Comparison of ENCODE assay signal across 26 mouse cellular contexts in the genomic region with DNA sequence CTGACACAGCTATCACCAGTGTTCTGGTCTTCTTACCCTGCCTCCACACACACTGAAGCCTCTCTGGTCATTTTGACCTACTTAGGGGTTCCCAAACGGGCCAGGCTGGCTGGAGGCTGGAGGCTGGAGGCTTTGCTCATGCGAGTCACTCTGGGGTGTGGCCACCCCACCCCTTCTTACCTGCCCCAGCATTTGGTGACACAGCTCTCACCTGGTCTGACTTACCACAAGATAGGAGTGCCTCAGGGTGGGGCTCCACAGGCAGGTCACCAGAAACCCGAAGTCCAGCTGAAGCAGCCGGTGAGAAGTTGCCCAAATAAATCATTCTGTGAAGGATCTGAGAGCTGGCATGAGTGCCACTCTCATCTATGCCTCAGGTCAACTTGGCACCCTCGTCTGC. TPM values are rescaled to one million over a fixed set of nuclear protein-coding genes. Genes with fewer than 3 reads are reported as not detected.
"Had no signal": no experiment of that assay in that cellular context is flagged by ENCODE, and none has a peak within 500 bp of the region (broad histone marks: within the 10 kb centered on the region; RNA-seq: fewer than 3 reads in every experiment).

No protein-coding gene starts in this region.

- ATAC-seq: liver, embryonic 12.5 days; midbrain, embryonic 13.5 days; midbrain, embryonic 16.5 days had no signal

- H3K9ac ChIP-seq: hindbrain, embryonic 15.5 days; limb, embryonic 13.5 days; liver, embryonic 12.5 days; liver, embryonic 15.5 days; lung, embryonic 14.5 days; midbrain, embryonic 13.5 days had no signal

- H3K36me3 ChIP-seq: hindbrain, embryonic 15.5 days had no signal

- H3K27ac ChIP-seq: hindbrain, embryonic 15.5 days; kidney, postnatal 0 days; layer of hippocampus, adult 2 months; limb, embryonic 10.5 days; limb, embryonic 13.5 days; liver, embryonic 12.5 days; liver, embryonic 15.5 days; midbrain, embryonic 10.5 days; midbrain, embryonic 13.5 days had no signal

- DNase-seq: kidney, adult 2 months; kidney, postnatal 25 days; layer of hippocampus, adult 9-11 months; liver; lung, embryonic 14.5 days; lung, postnatal 14 days; thymus, adult 18-20 months; thymus, postnatal 4 days had no signal

- H3K9me3 ChIP-seq: hindbrain, embryonic 15.5 days; limb, embryonic 10.5 days; limb, embryonic 13.5 days; liver, embryonic 12.5 days; liver, embryonic 15.5 days; megakaryocyte, embryonic 14.5 days; midbrain, embryonic 10.5 days; midbrain, embryonic 13.5 days had no signal

- H3K4me2 ChIP-seq: hindbrain, embryonic 15.5 days; limb, embryonic 13.5 days; liver, embryonic 12.5 days; liver, embryonic 15.5 days; lung, embryonic 14.5 days; midbrain, embryonic 13.5 days had no signal

- H3K27me3 ChIP-seq: hindbrain, embryonic 15.5 days; liver, embryonic 12.5 days; liver, embryonic 15.5 days; midbrain, embryonic 13.5 days had no signal

- H3K4me3 ChIP-seq: hindbrain, embryonic 15.5 days; layer of hippocampus, adult 2 months; limb, embryonic 10.5 days; limb, embryonic 13.5 days; liver, embryonic 12.5 days; liver, embryonic 15.5 days; megakaryocyte, embryonic 14.5 days; midbrain, embryonic 10.5 days; midbrain, embryonic 13.5 days; myocyte had no signal

- H3K4me1 ChIP-seq: hindbrain, embryonic 15.5 days; limb, embryonic 10.5 days; limb, embryonic 13.5 days; liver, embryonic 12.5 days; liver, embryonic 15.5 days; megakaryocyte, embryonic 14.5 days; midbrain, embryonic 10.5 days; midbrain, embryonic 13.5 days had no signal

RNA-seq across cellular contexts. Expression of a gene that starts 2.3 kb away (rescaled TPM):
- polyA plus RNA-seq: hindbrain, embryonic 15.5 days; intestine, embryonic 14.5 days; kidney, adult 2 months; kidney, embryonic 14.5 days; limb, embryonic 10.5 days; limb, embryonic 13.5 days; liver, embryonic 12.5 days; liver, embryonic 15.5 days; midbrain, embryonic 10.5 days; midbrain, embryonic 13.5 days; midbrain, embryonic 16.5 days; myocyte; neural tube, embryonic 11.5 days; neural tube, embryonic 14.5 days; stomach, embryonic 14.5 days; testis, adult 2 months had no signal

RNA-seq across cellular contexts. Expression of a gene that starts 22.0 kb away (rescaled TPM):
- polyA plus RNA-seq: kidney, embryonic 14.5 days; liver, embryonic 12.5 days; liver, embryonic 15.5 days; myocyte; neural tube, embryonic 11.5 days had no signal

RNA-seq across cellular contexts. Expression of a gene that starts 34.3 kb away (rescaled TPM):
- polyA plus RNA-seq: hindbrain, embryonic 15.5 days; intestine, embryonic 14.5 days; kidney, adult 2 months; kidney, embryonic 14.5 days; kidney, postnatal 0 days; limb, embryonic 10.5 days; limb, embryonic 13.5 days; liver, embryonic 12.5 days; liver, embryonic 15.5 days; lung, embryonic 14.5 days; midbrain, embryonic 10.5 days; midbrain, embryonic 13.5 days; myocyte; neural tube, embryonic 11.5 days; neural tube, embryonic 14.5 days; stomach, embryonic 14.5 days had no signal
